Mouse (Mus musculus) liver, adult 2 months (tissue): ENCODE measurements around the gene Guca1b.
A peak's percentile ranks its signal among the peaks of the same experiment; 100 is the strongest.

Experiments
- CTCF ChIP-seq: fragments of 200-500 bp; IDR thresholded peaks from 2 replicates; pipeline ENCODE4 v1.5.1; 2011; ENCODE audit warnings: low read depth, low read length, control low read depth
- POLR2A ChIP-seq: fragments of 200-500 bp; IDR thresholded peaks from 2 replicates; pipeline ENCODE4 v1.6.1; 2011; ENCODE audit warnings: low read length, control low read depth; ENCODE audit not compliant: insufficient read depth; ENCODE audit errors: extremely low read depth

DNA sequence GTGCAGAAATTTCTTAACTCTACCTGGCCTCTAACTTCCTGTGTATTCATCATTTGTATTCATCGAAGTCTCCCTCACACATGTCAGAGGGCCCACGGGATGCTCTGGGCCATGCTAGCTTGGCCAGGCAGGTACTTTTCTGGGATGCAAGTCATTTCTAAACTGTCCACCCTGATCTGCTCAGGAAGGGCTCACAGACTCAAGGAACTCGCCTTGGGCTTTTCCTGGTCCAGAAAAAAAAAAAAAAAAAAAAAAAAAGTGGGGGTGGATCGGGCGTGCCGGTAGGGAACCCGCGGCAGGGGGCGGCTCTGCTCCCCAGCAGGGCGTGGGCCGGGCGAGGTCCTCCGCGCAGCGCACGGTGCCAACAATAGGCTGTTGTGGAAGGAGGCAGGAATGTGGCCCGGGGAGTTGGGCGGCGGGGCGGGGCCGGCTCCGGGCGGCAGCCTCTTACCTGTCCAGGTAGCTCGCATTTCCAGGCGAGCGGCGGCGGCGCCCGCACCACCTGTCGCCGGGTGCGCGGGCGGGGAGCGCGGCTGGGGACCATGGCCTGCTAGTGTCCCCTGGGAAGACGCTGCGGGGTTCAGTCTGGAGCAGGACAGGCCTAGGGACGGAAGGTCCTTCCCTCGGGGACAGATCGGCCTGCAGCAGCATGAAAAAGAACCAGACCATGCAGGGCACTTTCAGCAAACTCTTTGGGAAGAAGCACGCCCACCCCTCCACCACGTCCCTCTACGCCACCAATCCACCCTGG is 51.1 kb downstream of the Guca1b start, which contains the start of gene AI661453:
- TF ChIP-seq CTCF (no peak), POLR2A (peak; percentile 60)
